Mouse (Mus musculus): Measurements from ENCODE around the gene Emcn. TPM values are rescaled to one million over a fixed set of nuclear protein-coding genes. Genes with fewer than 3 reads are reported as not detected.

Gene Emcn
- 1.5 and 1.9 TPM in 2 replicates for polyA plus RNA-seq (2012; rRNA removed)

GRCm38 (mm10) chr3:137340938-137341337 is at the start of gene Emcn:
Emcn (plus strand) TSS chr3:137341067.

